Mouse (Mus musculus): Measurements from ENCODE around the gene Rc3h1. TPM values are rescaled to one million over a fixed set of nuclear protein-coding genes. Genes with fewer than 3 reads are reported as not detected.

Rc3h1 gene
- 10 to 100 TPM; 73.4 to 76.8 TPM for total RNA-seq (2023)

DNA sequence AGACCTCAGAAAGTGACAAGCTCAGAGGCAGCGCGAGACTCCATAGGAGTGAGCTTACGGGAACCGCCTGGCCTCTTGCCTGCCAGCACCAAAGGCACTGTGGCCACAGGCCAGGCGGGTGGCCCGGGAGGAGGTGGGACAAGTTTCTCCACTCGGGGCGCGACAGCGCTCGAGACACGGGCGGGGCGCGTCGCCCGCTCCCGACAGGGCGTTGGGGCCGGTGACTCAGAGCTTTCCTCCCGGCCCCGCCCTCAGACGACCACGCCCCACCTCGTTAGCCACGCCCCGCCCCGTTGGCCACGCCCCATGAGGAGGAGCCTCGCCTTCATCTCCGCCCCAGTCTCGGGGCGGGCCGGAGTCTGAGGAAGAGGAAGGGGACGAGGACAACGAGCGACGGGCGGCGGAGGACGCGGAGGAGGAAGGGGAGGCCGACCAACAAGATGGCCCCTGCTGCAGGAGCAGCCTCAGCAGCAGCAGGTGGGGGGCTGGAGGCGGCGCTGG is at the start of gene Rc3h1:
Gene Rc3h1, plus strand, starts transcription at position 362 of the 501 bp plus-strand sequence.

DNA sequence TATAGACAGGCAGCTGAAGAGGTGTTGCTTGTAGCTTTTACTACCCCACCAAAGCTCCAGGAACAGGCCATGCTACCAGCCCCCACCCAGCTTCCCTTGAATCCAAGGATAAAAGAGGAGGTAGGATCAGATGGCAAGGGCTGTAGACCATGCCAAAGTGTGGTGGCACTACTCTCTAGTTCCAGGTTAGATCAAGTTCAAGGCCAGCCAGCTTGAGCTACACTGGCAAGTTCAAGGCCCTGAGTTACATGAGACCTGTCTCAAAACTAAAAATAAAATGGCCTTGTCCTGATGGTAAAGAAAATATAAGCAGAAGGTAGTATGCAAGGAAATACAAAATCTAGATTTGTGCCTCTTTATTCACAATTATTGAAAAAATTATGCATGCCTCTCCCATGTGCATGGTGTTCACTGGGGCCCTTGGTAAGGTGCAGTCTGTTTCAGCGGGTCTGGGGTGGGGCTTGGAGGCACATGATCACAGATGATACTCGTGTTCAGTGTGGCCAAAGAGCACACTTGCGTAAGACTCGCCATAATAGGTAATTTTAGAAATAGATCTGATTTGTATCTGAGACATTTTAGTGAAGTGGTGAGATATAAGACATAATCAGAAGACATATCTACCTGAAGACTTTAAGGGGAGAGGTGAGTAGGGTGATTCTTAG is 72.0 kb downstream of the Rc3h1 start, which contains the start of gene Serpinc1:
Gene Serpinc1, plus strand, starts transcription at position 515 of the 665 bp plus-strand sequence.

Other genes with a start within 250 kb of the Rc3h1 start
- 100 to 1,000 TPM; 249 to 278 TPM for gene Rabgap1l, start 113.2 kb upstream of the Rc3h1 start, total RNA-seq (2023)
- 1 to 10 TPM; 3.3 to 4.2 TPM for gene Serpinc1, start 72.2 kb downstream of the Rc3h1 start, total RNA-seq (2023)
- gene Zbtb37, start 128.4 kb downstream of the Rc3h1 start, total RNA-seq (2023), result 10 to 100 TPM; 42.6 to 57.3 TPM
- 10 to 100 TPM; 15.3 TPM for gene Dars2, start 164.2 kb downstream of the Rc3h1 start, total RNA-seq (2023)
- gene Cenpl, start 164.3 kb downstream of the Rc3h1 start, total RNA-seq (2023), result 1 to 10 TPM; 9.0 to 9.2 TPM
- 10 to 100 TPM; 29.1 to 33.5 TPM for gene Klhl20, start 225.1 kb downstream of the Rc3h1 start, total RNA-seq (2023)
- gene Ankrd45, start 236.3 kb downstream of the Rc3h1 start, total RNA-seq (2023), result not detected